Mouse (Mus musculus) cerebellum, adult 11 months (tissue): ENCODE data around the gene Lamb1.

Experiments
- DNase-seq: peaks from one replicate; pipeline ENCODE4 v3.0.0; 2022

The Lamb1 gene

DNA sequence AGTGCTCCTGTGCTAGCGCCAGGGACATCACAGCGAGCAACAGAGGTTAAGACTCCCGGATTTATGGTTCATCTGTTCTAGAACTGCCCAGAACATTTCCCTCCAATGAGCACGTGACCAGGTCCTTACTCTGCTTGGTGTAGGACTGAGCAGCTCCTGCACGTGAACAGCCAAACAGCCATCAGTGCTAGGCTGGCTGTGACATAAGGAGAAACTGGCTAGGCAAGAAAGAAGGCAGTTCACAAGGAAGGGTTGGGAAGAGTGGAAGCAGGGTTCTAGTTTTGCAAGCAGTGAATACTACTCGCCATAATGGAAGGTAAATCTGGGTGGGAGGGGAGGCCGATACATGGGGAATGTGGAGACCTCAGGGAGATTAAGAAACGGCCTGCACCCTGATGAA, 10.1 kb upstream of the Lamb1 start:
- DNase-seq = no peak

DNA sequence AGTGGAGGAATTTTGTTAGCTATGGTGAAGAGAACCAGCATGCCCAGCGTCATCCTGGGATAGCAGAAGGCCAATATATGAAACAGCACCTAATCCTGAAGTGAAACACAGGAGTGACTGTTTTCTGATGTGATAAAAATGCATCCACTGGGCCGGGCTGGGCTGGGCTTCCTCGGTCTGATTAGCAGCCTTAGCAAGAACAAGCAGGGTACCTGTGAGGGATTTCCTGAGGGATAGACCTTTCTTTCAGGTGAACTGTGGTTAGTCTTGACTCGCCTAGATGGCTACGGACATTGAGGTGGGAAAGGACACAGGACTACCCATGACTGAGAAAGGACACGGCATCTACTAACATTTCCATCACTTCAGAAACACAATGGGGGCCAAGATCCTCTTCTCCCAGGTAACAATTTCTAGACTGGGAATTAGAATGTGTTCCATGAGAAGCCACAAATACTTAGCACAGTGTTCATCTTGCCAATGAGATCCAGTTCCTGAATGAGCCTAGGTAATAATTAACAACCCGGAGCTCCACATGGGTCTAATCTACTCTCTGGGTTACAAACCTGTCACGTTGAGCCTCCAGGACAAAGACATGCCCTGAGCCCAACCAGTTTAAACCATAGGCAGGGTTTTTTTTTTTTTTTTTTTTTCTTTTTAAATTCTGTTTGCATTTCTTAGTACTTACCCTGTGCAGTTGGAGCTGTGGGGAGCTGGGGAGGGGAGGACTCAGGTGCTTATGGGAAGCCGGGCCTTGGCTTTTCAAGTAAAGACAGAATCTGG, 8.7 kb upstream of the Lamb1 start:
- no peak for DNase-seq

DNA sequence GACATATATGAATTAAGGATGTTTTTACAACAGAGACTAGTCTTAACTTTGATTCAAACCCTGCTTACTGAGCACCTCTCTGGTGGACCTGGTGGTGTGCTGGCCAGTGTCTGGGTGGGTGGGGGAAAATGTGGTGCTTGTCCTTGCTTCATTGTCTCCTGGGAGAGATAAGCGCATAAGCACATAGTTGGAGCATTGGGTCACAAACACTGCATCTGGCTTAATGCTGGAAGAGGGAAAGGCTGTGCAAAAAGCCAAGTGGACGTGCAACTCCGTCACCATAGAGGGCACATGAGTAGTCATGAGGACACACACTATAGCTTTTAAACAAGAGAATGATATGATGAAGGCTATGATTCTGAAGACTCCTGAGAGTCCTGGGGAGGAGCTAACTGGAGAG, 3.2 kb upstream of the Lamb1 start:
- DNase-seq = no peak

DNA sequence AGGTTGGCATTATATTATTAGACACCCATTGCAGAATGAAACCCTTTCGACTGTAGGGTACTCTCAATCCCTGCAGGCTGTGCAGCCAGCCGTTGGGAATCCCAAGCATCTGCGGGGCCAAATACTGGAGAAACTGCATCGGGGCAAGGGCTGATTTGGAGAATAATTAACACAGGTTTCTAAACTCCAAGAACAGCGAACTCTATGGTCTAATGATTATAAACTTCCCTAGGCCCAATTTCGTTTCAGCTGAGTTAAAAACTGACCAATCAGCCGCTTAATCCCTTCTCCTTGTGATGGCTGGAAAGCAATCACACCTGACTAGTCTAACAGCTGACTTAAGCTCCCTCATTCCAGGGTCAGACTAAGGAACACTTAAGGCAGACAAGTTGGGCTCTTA, 1.1 kb upstream of the Lamb1 start:
- DNase-seq = no peak

DNA sequence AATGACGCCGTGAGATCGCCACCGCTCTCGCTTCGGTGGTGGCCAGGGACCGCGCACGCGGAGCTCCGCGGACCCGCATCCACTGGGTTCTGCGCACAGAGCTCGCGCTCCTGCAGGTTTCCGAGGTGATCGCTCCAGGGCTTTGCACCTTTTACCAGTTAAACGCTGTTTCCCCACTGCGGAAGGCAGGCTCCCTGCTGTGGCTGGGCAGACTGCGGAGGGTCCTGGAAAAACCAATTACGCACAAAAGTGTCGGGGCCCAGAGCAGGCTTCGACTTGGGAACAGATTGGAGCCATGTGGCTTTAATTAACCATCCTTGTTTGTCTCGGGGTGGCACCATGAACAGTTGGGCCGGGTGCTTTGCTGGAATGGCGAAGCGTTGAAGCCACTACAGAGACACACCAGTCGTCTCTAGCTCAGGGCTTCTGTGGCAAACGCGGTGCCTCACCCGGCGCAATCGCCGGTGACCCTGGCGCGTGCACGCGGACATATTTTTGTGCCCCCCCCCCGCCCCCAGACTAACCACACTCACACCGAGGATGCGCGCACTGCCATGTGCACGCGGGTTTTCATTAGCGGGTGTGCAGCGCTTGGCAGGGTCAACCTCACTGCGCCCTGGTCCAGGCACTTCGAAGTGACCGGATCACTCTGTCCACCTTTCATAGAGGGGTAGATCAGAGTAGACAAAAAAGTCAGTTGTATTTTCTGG, 843 bp downstream of the Lamb1 start:
- no peak for DNase-seq

DNA sequence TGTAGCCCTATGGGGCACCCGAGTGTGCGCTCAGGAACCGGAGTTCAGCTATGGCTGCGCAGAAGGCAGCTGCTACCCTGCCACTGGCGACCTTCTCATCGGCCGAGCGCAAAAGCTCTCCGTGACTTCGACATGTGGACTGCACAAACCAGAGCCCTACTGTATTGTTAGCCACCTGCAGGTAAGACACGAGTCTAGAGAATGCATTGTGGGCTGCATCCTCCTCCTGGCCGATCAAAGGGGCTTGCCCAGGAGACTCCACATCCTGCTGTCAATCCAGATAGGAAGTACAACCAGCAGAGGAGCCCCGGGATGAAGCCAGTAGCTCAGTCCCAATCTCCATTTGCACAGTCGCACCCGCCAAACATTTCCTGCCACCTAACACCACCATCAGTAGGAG, 1.7 kb downstream of the Lamb1 start:
- DNase-seq = no peak

DNA sequence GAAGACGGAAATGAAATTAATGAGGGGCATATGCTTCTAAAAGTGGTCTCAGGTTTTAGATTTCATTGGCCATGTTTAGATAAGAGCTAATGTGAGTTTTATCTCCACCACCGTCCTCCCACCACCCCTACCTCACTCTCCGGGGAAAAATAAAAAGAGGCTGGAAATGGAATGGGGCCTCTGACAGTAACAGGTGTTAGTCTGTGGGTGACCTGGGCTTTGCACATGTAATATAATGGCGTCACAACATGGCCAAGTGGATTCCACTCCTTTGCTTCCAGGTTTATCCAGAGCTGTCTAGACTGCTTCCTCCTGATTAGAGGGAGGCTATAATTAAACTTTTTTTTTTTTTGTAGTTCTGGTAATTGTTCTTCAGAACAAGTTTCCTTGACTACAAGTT, 2.3 kb downstream of the Lamb1 start:
- DNase-seq = no peak

DNA sequence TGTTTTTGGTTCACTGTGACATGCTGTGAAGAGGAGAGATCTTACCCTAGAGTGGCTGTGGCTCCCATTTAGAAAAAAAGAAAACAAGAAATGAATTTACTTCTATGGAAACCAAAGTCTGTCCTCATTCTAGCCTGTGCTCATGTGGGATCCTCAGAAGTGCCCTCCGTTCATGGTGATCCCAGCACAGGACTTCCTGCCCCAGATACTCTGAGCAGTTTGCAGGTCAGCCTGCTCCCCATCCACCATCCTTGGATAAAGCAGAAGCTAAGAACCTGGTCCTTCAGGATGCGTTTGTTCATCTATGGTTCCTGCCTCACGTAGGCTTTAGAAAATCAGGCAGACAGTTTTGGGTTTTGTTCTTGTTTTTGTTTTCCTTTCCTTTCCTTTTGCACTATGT, 3.3 kb downstream of the Lamb1 start:
- DNase-seq = no peak

DNA sequence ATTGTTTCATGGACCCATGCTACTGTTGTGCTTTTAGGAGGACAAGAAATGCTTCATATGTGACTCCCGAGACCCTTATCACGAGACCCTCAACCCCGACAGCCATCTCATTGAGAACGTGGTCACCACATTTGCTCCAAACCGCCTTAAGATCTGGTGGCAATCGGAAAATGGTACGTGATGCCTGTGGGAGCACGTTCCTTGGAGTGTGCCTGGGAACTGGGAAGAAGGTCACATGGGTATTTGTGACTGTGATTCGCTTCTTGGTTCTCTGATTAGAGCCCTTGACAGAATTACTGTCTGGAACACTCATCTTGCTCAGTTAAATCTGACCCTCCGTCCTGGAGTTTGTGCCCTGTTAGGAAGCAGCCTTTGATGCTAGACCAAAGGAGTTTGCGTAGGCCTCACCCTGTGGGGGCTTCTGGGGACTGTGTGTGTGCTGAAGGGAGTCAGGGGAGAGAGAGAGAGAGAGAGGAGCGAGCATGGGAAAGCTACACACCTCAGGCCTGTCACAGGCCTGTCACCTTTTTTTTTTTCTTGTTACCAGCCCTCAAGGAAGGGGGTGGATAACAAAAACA, 4.1 kb downstream of the Lamb1 start:
- DNase-seq = no peak

DNA sequence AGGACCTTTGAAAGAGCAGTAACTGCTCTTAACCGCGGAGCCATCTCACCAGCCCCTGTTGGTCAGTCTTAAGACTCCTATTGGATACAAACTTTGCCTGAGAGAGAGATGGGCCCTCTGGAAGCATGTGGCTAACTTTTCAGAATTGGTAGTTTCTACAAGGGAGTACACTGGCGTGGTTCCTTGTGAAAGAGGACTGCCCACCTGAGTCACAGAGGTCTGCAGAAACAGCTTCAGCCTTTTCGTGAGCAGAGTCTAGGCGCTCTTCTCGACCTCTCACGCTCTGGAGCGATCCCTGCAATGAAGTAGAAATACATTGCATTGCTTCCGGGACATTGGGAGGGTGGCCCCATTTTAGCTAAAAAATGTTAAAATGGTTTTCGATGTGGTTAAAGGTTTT, 5.3 kb downstream of the Lamb1 start:
- no peak for DNase-seq

DNA sequence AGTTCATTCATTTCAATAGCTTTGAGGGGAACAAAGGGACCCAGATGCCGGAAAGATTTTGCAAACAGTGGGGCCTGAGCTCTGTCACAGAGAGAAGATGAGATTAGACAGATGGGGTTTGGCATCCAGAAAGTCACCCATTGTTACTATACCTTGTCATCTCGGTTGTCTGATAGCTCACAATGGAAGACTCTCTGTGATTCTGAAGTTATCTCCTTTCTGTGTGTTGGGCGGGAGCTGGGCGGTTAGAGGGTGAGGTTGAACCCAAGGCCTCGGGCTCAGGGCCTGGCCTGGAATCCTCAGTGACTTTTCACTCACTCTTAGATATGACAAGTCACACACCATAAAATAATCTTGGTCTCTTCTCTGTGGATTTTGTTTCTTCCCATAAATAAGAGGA, 5.7 kb downstream of the Lamb1 start:
- no peak for DNase-seq

DNA sequence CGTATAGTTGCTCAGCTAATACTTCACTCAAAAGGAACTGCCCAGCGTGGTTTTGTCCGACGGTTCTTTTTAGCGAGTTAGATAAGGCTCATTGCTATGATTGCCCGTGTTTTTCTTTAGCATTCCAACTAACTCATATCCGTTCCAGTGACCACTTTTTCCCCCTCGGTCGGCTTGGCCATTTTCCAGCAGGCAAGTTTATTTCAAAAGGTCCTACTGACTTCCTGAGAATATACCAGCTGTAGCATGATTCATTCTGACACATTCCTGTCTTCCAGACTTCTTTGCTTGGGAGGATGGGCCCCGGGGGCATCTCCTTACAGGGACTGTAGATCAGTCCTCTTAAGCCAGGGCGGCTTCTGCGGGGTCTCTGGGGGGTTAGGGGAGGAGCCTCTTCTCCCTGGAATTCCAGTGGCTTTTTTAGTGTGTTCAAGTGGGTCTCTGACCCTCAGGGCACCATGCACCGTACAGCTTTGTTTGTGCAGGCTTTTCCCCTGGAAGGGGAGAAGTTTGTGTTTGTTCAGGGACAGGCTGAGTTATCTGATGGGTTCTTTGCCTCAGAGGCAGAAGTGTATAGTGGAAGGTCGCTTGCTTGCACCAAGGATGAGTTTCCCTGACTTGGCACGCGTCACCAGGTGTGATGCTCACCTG, 6.5 kb downstream of the Lamb1 start:
- DNase-seq = no peak

DNA sequence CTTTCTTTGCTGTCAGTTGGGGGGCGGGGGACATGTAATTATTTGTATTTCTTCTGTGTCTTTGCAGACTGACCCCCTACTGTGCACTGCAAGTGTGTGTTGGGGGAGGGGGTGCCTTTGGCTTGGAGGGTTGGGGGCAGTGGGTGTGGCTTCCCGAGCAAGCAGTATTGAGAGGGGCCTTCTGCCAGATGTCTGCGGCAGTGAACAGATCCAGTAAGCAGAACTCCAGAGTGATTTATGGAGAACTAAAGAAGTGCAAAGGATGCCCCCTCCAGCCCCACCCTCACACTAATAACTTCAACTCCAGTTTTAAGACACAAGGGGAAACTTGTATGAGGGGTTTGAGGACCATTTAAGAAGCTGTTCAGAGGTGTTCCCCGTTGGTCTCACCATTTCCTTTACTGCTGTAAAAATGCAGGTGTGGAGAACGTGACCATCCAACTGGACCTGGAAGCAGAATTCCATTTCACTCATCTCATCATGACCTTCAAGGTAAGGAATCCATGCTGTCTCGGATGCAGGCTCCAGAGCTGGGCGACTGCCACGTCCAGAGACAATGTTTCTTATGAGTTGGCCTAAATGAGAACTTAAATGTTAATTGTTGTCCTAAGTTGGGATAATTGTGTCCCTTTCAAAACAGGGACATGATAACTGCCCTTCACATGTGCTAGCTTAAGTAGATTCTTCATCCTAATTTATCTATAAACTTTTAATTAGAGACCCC, 7.1 kb downstream of the Lamb1 start:
- no peak for DNase-seq

DNA sequence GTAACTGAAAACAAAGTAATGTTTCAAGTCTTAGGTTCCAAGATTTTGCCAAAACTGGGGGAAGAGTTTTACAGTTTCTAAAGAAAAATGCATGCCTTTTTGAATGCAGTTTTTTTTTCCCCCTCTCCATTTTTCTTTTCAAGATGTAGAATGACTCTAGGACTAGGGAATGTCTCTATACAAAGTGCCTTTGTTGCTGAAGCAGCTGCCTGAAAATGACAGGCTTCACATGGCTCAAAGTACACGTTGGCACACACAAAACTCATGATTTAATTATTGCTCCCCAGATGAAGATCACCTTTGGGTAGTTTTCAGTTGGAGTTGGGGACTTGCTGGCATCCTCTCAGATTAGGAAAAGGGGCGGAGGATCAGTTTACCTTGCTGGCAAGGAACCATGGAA, 7.8 kb downstream of the Lamb1 start:
- DNase-seq = no peak

DNA sequence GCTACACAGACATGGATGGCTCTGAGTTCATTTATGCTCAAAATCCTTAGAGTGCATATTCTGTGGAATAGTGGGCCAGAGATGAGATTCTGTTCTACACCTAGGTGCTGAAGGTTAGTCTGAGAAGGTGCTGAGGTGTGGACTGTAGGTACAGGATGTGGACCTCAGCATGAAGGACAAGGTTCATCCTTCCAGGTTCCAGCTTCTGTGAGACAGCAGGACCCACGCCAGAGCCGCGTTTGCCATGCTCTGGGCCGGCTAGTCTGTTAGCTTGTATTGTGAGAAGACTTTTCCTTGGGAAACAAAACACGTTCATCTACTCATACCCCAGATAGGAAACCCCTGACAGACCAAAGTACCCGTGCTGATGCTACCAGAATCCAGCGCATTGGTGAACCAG, 8.6 kb downstream of the Lamb1 start:
- DNase-seq = no peak

DNA sequence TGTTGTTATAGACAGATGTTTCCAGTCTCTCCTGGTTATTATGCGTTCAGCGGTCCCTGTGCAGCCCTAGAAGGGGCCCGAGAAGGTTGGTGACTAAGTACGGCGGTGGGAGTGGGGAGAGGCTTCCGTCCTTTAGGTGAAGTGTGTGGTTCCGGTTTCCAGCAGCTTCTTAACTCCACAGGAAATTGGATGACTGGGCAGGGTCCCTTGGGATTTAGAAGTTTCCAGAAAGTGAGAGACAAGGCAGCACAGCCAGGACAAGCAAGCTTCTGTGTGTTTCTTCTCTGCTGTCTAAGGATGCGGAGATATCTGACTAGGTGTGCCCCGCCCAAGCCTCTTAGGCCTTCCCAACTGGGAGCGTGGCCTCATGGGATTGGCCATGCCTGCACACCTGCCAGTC, 10.4 kb downstream of the Lamb1 start:
- no peak for DNase-seq

DNA sequence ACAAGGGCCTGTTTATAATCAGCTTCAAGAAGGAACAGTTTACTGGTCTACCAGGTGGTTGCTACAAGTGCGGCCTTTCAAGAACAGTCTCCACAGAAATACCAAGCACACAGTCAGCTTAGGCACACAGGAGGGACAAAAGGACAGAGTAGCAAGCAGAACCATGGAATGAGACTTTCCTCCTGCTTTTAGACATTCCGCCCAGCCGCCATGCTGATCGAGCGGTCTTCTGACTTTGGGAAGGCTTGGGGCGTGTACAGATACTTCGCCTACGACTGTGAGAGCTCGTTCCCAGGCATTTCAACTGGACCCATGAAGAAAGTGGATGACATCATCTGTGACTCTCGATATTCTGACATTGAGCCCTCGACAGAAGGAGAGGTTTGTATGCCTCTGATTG, 13.2 kb downstream of the Lamb1 start:
- DNase-seq = no peak

DNA sequence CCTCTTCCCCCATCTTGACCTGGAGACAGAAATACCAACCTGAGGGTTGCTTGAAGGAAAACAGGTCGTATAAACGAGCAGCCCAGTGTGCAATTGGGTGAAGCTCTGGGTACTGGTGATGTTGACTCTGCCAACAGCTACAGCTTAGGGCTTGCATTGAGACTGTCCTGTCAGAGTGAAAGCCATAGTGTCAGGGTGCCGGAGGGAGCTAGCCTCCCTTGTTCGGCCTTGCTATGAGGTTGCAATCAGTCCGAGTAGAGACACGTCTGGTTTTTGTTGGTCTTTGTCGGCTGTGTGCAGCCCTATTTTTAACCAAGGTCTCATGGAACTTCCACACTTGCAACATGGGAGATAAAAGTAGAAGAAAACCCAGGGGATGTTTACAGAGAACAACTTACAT, 15.3 kb downstream of the Lamb1 start:
- DNase-seq = no peak

DNA sequence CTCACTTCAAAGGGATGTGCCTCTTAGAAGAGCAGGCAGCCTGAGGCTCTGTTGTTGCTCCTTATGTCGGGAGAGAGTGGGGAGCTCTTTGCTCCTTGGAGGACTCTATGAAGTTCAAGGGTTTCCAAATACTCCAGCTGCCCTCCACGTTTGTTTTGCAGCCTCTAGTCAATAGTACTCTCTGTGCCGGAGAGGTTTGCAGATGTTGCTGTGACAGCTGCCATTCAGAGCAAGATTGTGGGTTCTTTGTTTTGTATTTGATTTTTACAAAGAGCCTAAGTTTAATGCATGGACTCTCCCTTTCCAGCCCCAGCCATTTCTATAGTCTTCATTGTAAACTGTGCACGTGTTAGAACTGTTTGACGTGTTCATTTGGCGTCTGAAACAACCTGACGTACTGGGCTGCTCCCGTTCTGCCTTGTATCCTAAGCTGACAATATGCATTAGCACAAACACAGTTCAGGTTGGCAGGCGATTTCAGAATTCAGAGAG, 16.1 kb downstream of the Lamb1 start:
- DNase-seq = no peak

DNA sequence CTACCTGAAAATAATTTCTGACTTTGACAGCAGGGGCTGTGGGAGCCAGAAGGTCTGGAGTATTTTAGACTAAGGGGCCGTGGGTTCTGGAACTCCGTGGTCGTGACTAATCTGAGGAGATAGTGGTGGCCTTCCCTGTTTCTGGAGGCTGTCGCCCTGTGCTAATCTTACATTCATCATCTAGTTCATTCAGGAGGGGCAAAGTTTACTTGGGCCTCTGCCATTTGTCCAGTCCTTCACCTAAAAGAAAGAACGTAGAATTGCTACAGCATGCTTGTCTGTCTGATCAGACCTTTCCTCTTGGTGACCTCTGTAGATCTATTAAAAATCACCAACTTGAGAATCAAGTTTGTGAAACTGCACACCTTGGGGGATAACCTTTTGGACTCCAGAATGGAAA, 17.2 kb downstream of the Lamb1 start:
- no peak for DNase-seq

DNA sequence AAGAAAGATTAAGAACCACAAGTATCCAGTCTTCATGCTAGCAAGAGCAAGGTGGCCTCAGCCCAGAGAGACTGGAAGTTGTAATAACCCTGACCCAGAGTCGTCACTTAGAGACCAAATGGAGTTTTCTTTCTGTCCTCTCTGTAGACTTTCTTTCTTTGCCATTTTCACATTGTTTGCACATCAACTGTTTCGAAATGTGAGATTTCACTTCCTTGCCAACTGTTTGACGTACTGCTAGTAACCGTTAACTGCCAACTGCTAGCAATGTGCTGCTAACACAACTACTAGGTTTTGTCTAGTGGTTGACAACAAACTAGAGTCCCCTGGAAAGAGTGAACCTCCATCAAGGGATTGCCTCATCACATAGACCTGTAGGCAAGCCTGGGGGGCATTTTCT, 18.1 kb downstream of the Lamb1 start:
- no peak for DNase-seq

DNA sequence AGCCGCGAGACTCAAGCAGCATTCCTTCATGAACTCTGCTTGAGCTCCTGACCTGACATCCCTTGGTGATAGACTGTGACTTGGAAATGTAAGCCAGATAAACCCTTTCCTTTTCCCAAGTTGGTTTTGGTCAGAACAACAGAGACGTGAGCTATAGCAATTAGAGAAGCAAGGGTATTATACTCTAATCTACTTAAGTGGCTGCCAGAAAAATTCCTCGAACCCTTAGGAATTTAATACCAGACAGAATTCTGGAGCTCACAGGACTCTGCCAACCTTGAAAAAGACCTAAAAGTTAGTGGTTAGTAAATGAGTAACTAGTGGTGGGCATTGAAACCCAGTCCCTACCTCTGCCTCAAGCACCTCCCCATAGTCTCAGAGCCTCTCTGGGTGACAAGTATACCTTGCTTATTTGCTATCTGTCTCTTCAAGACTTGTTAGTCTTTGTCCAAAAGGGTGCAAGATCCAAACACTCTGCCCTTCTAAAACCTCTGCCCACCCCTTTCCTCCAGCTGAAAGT, 18.6 kb downstream of the Lamb1 start:
- DNase-seq = no peak

DNA sequence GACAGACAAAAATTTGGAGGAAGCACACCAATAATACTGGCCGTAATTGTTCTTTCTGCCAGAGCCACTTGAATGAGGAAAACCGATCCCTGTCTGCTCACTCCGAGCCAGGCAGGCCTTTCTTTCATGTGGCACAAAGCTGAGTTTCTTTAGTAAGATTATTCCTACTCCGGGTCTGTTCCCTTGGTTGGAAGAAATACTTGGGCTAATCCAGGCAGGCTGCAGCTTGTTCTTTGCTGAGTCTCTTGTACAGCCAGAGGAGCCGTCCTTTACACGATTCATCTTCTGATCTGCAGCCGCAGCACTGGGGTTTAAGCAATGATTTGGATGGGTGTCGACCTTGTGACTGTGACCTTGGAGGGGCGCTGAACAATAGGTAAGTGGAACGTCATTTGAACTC, 24.0 kb downstream of the Lamb1 start:
- no peak for DNase-seq
